Mouse (Mus musculus) E14TG2a.4 (cell line): Measurements from ENCODE around the gene Ncam1.

Experiments
- H3K27me3 ChIP-seq: 2 replicates; pipeline ENCODE4 v1.6.1; 2014; ENCODE audit warnings: low read length, control low read depth; ENCODE audit not compliant: insufficient read depth
- H3K36me3 ChIP-seq: 2 replicates; pipeline ENCODE4 v1.6.1; 2014; ENCODE audit warnings: low read length, control low read depth; ENCODE audit not compliant: insufficient read depth
- H3K4me1 ChIP-seq: replicated peaks from 2 replicates; pipeline ENCODE4 v1.6.1; 2014; ENCODE audit warnings: low read depth, low read length, control low read depth
- H3K4me3 ChIP-seq: replicated peaks from 2 replicates; pipeline ENCODE4 v1.5.1; 2014; ENCODE audit warnings: mild to moderate bottlenecking, low read length
- H3K9me3 ChIP-seq: 2 replicates; pipeline ENCODE4 v1.6.1; 2014; ENCODE audit warnings: low read length, control low read depth
- CTCF ChIP-seq: conservative IDR thresholded peaks from 2 replicates; pipeline ENCODE4 v1.5.1; 2014; ENCODE audit warnings: low read length
- NANOG ChIP-seq: IDR thresholded peaks from 2 replicates; pipeline ENCODE4 v1.6.1; 2014; ENCODE audit warnings: borderline replicate concordance, low read length, mixed read lengths
- POU5F1 ChIP-seq: IDR thresholded peaks from 2 replicates; pipeline ENCODE4 v1.6.1; 2014; ENCODE audit warnings: low read length, borderline replicate concordance

Ncam1 gene

DNA sequence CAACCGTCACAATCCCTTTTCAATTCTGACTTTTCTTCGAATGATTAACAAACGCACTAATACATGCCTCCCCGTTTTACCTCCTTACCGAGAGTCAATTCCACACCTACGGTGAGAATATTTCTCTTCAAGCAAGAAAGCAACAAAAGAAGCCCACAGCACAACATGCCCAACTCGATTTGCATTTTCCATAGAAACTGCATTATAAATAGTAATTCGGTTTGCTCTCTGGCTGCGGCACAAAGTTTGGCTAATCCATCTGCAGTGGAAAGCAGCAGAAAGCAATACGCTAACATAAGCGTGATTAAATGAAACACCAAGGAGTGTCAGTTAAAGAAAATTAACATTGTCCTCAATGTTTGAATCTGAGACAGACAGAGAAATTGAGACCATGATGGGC, 177.0 kb downstream of the Ncam1 start:
- H3K9me3 ChIP-seq: peaks cover 8% of the 10 kb centered on the region; the same call in 1 of the 2 replicates
- no peak overlapping the region for H3K4me3 ChIP-seq
- no peaks in the 10 kb centered on the region for H3K27me3 ChIP-seq
- peaks cover 5% of the 10 kb centered on the region; the same call in 1 of the 2 replicates for H3K4me1 ChIP-seq
- TF ChIP-seq NANOG (no peak), CTCF (no peak), POU5F1 (no peak)
- H3K36me3 ChIP-seq: no peaks in the 10 kb centered on the region

DNA sequence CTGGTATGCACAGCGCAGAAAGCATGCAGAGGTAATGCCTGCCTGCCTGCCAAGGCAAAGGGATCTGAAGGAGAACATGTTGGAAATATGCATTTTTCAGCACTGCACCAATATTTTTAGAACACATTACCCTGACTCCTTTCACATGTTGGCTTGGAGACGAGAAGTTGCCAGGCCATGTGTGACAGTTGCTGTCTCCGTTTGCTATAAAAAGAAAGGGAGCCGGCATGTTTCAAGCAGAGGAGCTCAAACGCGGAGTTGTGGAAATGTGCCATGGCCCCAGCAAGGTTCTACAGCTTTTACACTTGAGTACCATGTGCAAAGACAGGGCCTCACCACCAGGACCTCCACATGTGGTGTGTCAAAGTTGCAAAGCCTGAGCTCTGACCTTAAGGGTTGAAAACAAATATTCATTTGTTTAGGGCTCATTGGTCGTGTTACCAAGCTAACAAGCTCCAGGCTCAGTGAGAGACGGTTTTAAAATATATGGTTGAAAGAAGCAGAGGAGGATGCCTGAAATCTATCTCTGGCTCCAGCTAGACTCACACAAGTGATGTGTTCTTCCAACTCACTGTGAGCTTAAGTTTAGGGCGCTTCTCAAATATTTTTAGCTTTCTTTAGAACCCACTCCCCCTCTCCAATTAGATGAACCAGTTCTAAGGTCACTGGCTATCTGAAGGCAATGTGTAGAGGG, 179.9 kb downstream of the Ncam1 start:
- no peak for TF ChIP-seq NANOG
- no peak for TF ChIP-seq POU5F1
- TF ChIP-seq CTCF: no peak
- Histone ChIP-seq H3K4me3 (no peak overlapping the region), H3K4me1 (peaks cover 5% of the 10 kb centered on the region; the same call in 1 of the 2 replicates), H3K27me3 (no peaks in the 10 kb centered on the region), H3K9me3 (peaks cover 8% of the 10 kb centered on the region; the same call in 1 of the 2 replicates), H3K36me3 (no peaks in the 10 kb centered on the region)

DNA sequence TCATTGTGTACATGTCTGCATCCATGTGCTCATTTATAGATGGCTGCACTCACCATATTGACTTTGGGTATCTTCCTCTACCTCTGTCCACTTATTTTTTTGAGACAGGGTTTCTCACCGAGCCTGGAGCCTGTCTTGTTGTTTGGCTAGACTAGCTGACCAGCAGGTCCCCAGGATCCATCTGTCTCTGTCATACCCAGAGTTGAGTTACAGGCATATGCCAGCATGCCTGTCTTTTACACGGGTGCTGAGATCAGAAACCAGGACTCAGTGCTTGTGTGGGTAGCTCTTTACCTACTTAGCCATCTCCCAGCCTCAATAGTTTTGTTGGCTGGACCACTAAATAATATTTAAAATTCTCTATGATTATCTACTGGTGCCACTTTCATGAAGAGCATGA, 180.5 kb downstream of the Ncam1 start:
- TF ChIP-seq POU5F1: no peak
- TF ChIP-seq CTCF: no peak
- no peak for TF ChIP-seq NANOG
- peaks cover 5% of the 10 kb centered on the region; the same call in 1 of the 2 replicates for H3K4me1 ChIP-seq
- H3K36me3 ChIP-seq: no peaks in the 10 kb centered on the region
- H3K27me3 ChIP-seq: no peaks in the 10 kb centered on the region
- peaks cover 8% of the 10 kb centered on the region; the same call in 1 of the 2 replicates for H3K9me3 ChIP-seq
- no peak overlapping the region for H3K4me3 ChIP-seq

DNA sequence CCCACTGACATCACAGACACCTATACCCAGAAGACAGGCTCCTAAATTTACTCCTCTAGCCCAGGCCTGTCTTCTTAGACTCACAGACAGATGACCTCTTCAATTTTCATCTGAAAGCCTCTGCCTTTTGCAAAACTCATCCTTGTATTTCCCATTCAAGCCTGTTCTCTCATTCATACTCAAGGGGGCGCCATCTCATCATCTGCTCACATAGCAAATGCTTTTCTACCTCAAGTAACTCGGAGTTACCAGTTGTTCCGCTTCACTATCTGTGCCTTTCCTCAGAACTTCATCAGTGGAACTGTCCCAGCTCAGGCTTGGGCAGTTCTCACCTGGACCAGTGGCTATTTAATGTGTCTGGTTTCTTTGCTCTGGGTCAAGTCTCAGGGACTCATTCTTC, 181.5 kb downstream of the Ncam1 start:
- H3K4me1 ChIP-seq: peaks cover 5% of the 10 kb centered on the region; the same call in 1 of the 2 replicates
- no peak for TF ChIP-seq POU5F1
- peak; percentile 84 for TF ChIP-seq CTCF
- TF ChIP-seq NANOG: no peak

DNA sequence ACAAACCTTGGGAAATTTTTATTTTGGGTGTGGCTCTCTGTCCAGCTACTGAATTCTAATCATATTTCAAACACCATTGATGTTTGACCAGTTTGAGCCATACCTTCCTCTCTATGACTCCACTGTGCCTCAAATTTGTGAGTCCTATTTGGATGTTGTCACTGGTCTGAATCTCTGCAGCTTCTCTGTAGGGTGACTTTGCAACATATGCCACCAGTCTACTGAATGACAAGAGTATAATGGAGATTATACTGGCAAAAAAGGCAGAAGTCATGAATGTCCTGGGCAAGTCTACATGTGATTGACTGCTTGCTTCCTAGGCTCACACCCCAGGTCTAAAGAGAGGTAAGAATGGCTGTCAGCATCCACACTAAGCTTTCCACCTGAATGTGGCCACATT, 186.3 kb downstream of the Ncam1 start:
- Histone ChIP-seq H3K4me1 (0 out of 2 replicates have a peak, but pooled peaks cover under 1% of the 10 kb centered on the region), H3K27me3 (no peaks in the 10 kb centered on the region), H3K4me3 (no peak overlapping the region), H3K36me3 (no peaks in the 10 kb centered on the region), H3K9me3 (no peaks in the 10 kb centered on the region)
- TF ChIP-seq POU5F1 (no peak), CTCF (no peak), NANOG (no peak)

More for the DNA sequence above, 181.5 kb downstream of the Ncam1 start:
- Histone ChIP-seq H3K4me3 (no peak overlapping the region), H3K36me3 (no peaks in the 10 kb centered on the region), H3K9me3 (peaks cover 8% of the 10 kb centered on the region; the same call in 1 of the 2 replicates), H3K27me3 (no peaks in the 10 kb centered on the region)

DNA sequence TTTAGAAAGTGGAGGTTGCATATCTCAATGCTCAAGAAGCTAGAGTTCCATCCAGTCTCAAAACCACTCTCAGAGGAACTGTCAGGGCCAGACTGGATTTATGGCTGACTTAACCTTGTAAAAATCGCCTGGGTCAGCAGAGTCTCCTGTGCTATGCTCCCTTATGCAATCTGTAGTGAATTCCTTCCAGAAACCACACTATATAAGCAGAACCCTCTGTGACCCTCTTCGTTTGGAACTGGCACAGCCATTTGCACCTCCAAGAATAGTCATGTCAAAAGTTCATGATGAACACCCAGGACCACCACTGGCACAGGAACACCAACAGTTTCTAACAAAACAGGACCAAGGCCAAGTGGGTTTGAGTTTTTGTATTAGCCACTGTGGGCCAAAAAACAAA, 190.5 kb downstream of the Ncam1 start:
- Histone ChIP-seq H3K27me3 (no peaks in the 10 kb centered on the region), H3K4me3 (no peak overlapping the region), H3K36me3 (no peaks in the 10 kb centered on the region), H3K4me1 (peaks cover 16% of the 10 kb centered on the region), H3K9me3 (no peaks in the 10 kb centered on the region)
- no peak for TF ChIP-seq NANOG
- TF ChIP-seq POU5F1: no peak
- no peak for TF ChIP-seq CTCF

DNA sequence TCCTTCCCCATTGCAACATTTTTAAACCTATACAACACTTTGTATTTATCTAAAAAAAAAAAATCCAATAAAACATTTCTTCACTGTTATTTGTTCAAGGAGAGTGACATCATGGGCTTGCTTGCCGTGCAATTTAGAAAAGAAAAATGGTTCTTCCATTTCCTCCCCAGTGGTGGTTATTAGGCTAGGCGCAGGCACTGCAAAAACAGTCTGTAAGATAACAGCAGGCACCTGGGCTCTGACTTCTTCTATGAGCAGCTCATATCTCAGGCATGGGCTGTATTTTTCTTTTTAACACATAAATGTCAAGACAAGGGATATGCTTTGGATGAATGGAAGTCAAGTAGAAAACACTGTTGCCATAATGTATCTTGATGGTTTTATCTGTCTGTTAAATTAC, 192.0 kb downstream of the Ncam1 start:
- Histone ChIP-seq H3K36me3 (no peaks in the 10 kb centered on the region), H3K27me3 (no peaks in the 10 kb centered on the region), H3K9me3 (no peaks in the 10 kb centered on the region), H3K4me3 (no peak overlapping the region), H3K4me1 (peaks cover 16% of the 10 kb centered on the region)
- no peak for TF ChIP-seq NANOG
- TF ChIP-seq POU5F1: no peak
- TF ChIP-seq CTCF: no peak

DNA sequence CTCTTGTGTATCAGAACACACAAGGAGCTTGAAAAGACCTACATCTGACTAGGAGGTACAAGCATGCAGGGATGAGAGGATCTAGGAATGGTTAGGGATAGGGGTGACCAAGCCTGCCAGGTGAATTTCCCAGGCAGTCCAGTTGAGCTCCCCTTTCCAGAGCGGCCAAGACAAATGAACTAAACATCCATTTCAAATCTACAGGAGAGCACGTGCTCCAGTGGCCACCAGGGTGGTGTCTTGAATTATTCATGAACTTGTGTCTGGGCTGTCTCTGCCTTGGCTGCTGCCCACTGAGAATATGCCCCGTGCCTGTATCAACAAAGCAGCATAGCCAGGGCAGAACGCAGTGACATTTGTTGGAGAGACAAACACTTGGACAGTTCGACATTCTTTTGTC, 192.4 kb downstream of the Ncam1 start:
- TF ChIP-seq CTCF (no peak), POU5F1 (no peak), NANOG (no peak)
- Histone ChIP-seq H3K36me3 (no peaks in the 10 kb centered on the region), H3K4me3 (no peak overlapping the region), H3K4me1 (peaks cover 16% of the 10 kb centered on the region), H3K9me3 (no peaks in the 10 kb centered on the region), H3K27me3 (no peaks in the 10 kb centered on the region)
